Mouse (Mus musculus) cerebellum, adult 2 months (tissue): ENCODE data around the gene Sec14l4. TPM values are rescaled to one million over a fixed set of nuclear protein-coding genes. Genes with fewer than 3 reads are reported as not detected.

ENCODE experiments used
- DNase-seq, 2 experiments: peaks; one replicate each; pipeline ENCODE4 v3.0.0; 2021
- H3K27ac ChIP-seq: fragments of 200-500 bp; 2 replicates; pipeline ENCODE4 v1.5.1; 2012; ENCODE audit warnings: low read length, control low read depth, inconsistent platforms; ENCODE audit not compliant: insufficient read depth
- H3K27me3 ChIP-seq: fragments of 200-500 bp; 2 replicates; pipeline ENCODE4 v1.6.1; 2012; ENCODE audit warnings: inconsistent platforms, mild to moderate bottlenecking, low read length, moderate library complexity; ENCODE audit not compliant: control insufficient read depth, insufficient read depth
- H3K4me1 ChIP-seq: fragments of 200-500 bp; 2 replicates; pipeline ENCODE4 v1.6.1; 2011; ENCODE audit warnings: low read length; ENCODE audit not compliant: control insufficient read depth, insufficient read depth
- H3K4me3 ChIP-seq: fragments of 200-500 bp; replicated peaks from 2 replicates; pipeline ENCODE3; 2011; ENCODE audit warnings: mild to moderate bottlenecking, low read depth, low read length, control low read depth; ENCODE audit not compliant: insufficient read depth
- CTCF ChIP-seq: fragments of 200-500 bp; IDR thresholded peaks from 2 replicates; pipeline ENCODE4 v1.5.1; 2011; ENCODE audit warnings: low read depth, mild to moderate bottlenecking, control low read depth, low read length, moderate library complexity, borderline replicate concordance; ENCODE audit not compliant: insufficient read depth
- POLR2A ChIP-seq: fragments of 200-500 bp; IDR thresholded peaks from 2 replicates; pipeline ENCODE4 v1.6.1; 2011; ENCODE audit warnings: low read length, control low read depth, borderline replicate concordance; ENCODE audit not compliant: insufficient read depth
- WGBS: fragments of 180-500 bp; shearing (Covaris S2); methylation state at CpG from one replicate; pipeline ENCODE4 v1.1.7; 2018; 5-methylcytosine and 5-hydroxymethylcytosine counted together
- polyA plus RNA-seq: library from polyadenylated mRNA; depleted of rRNA; stranded (reverse); fragments of >200 nt; gene quantifications from 2 replicates; pipeline ENCODE4 v1.2.3, GENCODE M21; 2012

Sec14l4 gene
- polyA plus RNA-seq, 1 experiment, result 0.05 TPM

- 70% methylated on average over 6 of the region's 6 CpGs for WGBS
- TF ChIP-seq CTCF (no peak), POLR2A (no peak)
- Histone ChIP-seq H3K27ac (no peak overlapping the region), H3K4me3 (no peak overlapping the region), H3K4me1 (no peaks in the 10 kb centered on the region), H3K27me3 (no peaks in the 10 kb centered on the region)
- DNase-seq, result no peak
Measured at GRCm38 (mm10) chr11:4062981-4063380, 31.7 kb downstream of the Sec14l4 start.

GRCm38 (mm10) chr11:4064627-4065122 lies 33.4 kb downstream of the Sec14l4 start, which contains the start of gene Sec14l3:
TSS of gene Sec14l3 (plus strand) at chr11:4064841.
- no peak within 1 kb of the TSS for H3K4me3 ChIP-seq
- no peak for DNase-seq
- no peaks in the 10 kb centered on the region for H3K4me1 ChIP-seq
- H3K27me3 ChIP-seq, result no peaks in the 10 kb centered on the region
- 49% methylated on average over 5 of the region's 5 CpGs for WGBS
- no peak within 1 kb of the TSS for H3K27ac ChIP-seq
- no peak for TF ChIP-seq CTCF

- DNase-seq, result no peak
- Histone ChIP-seq H3K27me3 (no peaks in the 10 kb centered on the region), H3K4me1 (no peaks in the 10 kb centered on the region), H3K27ac (no peak overlapping the region), H3K4me3 (no peak overlapping the region)
- TF ChIP-seq CTCF (no peak), POLR2A (no peak)
- WGBS, result 45% methylated on average over 1 of the region's 1 CpGs
Measured at GRCm38 (mm10) chr11:4069664-4070063, 38.4 kb downstream of the Sec14l4 start.

- H3K27me3 ChIP-seq, result no peaks in the 10 kb centered on the region
- no peak for DNase-seq
- WGBS, result 25% methylated on average over 8 of the region's 8 CpGs
- H3K27ac ChIP-seq, result no peak overlapping the region
- TF ChIP-seq POLR2A (no peak), CTCF (no peak)
- H3K4me1 ChIP-seq, result no peaks in the 10 kb centered on the region
- no peak overlapping the region for H3K4me3 ChIP-seq
Measured at GRCm38 (mm10) chr11:4076633-4077032, 45.4 kb downstream of the Sec14l4 start.

- TF ChIP-seq CTCF (no peak), POLR2A (no peak)
- Histone ChIP-seq H3K27ac (no peak overlapping the region), H3K4me3 (no peak overlapping the region), H3K4me1 (no peaks in the 10 kb centered on the region), H3K27me3 (no peaks in the 10 kb centered on the region)
- 79% methylated on average over 7 of the region's 7 CpGs for WGBS
- DNase-seq, result no peak
Measured at GRCm38 (mm10) chr11:4078267-4078933, 47.1 kb downstream of the Sec14l4 start.

- Histone ChIP-seq H3K4me3 (no peak overlapping the region), H3K27me3 (no peaks in the 10 kb centered on the region), H3K4me1 (no peaks in the 10 kb centered on the region), H3K27ac (no peak overlapping the region)
- TF ChIP-seq CTCF (peak; percentile 82), POLR2A (no peak)
- peak; percentile 33 to 53 for DNase-seq
- 11% methylated on average over 4 of the region's 4 CpGs for WGBS
Measured at GRCm38 (mm10) chr11:4080219-4080618, 49.0 kb downstream of the Sec14l4 start.

- WGBS, result 28% methylated on average over 5 of the region's 5 CpGs
- H3K4me3 ChIP-seq, result no peak overlapping the region
- DNase-seq, result peak; percentile 51 to 67
- H3K27ac ChIP-seq, result no peak overlapping the region
- no peaks in the 10 kb centered on the region for H3K27me3 ChIP-seq
- TF ChIP-seq CTCF, result peak; percentile 77
- TF ChIP-seq POLR2A, result no peak
- no peaks in the 10 kb centered on the region for H3K4me1 ChIP-seq
Measured at GRCm38 (mm10) chr11:4083316-4084078, 52.2 kb downstream of the Sec14l4 start.

GRCm38 (mm10) chr11:4086246-4086645 lies 55.0 kb downstream of the Sec14l4 start:
- Histone ChIP-seq H3K4me1 (no peaks in the 10 kb centered on the region), H3K27ac (no peak overlapping the region), H3K27me3 (no peaks in the 10 kb centered on the region), H3K4me3 (no peak overlapping the region)
- WGBS, result 30% methylated on average over 1 of the region's 1 CpGs
- DNase-seq, result no peak
- TF ChIP-seq POLR2A (no peak), CTCF (no peak)
